Mouse (Mus musculus): ENCODE results near the gene Itprid2.

- TF ChIP-seq CTCF (IDR thresholded peaks at IDR 0.05; ENCODE audit: borderline replicate concordance, insufficient read depth, low read depth, low read length) = no peak
- no peak for TF ChIP-seq POLR2A (IDR thresholded peaks at IDR 0.05; ENCODE audit: borderline replicate concordance, insufficient read depth, low read length)
Measured at GRCm38 (mm10) chr2:79677663-79678257, 42.6 kb downstream of the Itprid2 start.
